Mouse (Mus musculus): ENCODE results near the gene Slc39a2.

GRCm38 (mm10) chr14:51896019-51896418 lies 3.3 kb downstream of the Slc39a2 start:
- no peak for TF ChIP-seq HCFC1 (IDR thresholded peaks at IDR 0.05; ENCODE audit: borderline replicate concordance, insufficient read depth, low read length)
- TF ChIP-seq MAFK (IDR thresholded peaks at IDR 0.05; ENCODE audit: insufficient read depth, low read depth, low read length): no peak
- TF ChIP-seq CHD2 (IDR thresholded peaks at IDR 0.05; ENCODE audit: low read depth, low read length): no peak

Measured in ES-E14 (cell line).